Mouse (Mus musculus): ENCODE measurements around the gene Bcl7b.
"Not testable (repeated sequence)": the region's sequence is repeated elsewhere in the genome, so short reads cannot be mapped to it uniquely, and the experiment has no call there.

The Bcl7b gene

GRCm38 (mm10) chr5:135216871-135217270 lies 48.8 kb downstream of the Bcl7b start:
- in situ Hi-C loops (cut with MseI, MboI), result no loop called here

GRCm38 (mm10) chr5:135220941-135221340 lies 52.9 kb downstream of the Bcl7b start:
- in situ Hi-C loops (cut with MseI, MboI), result no loop called here

- in situ Hi-C loops (cut with MseI, MboI), result no loop called here
Measured at GRCm38 (mm10) chr5:135222066-135222465, 54.0 kb downstream of the Bcl7b start.

- in situ Hi-C loops (cut with MseI, MboI), result no loop called here
Measured at GRCm38 (mm10) chr5:135224169-135224568, 56.1 kb downstream of the Bcl7b start.

- in situ Hi-C loops (cut with MseI, MboI), result not testable (repeated sequence)
Measured at GRCm38 (mm10) chr5:135225879-135226278, 57.8 kb downstream of the Bcl7b start.

- in situ Hi-C loops (cut with MseI, MboI), result loop anchor here in 1 of 2 experiments (10.0 kb wide), 1 partner anchor 55 kb away; no protein-coding TSS in a partner anchor
Measured at GRCm38 (mm10) chr5:135230186-135230585, 62.1 kb downstream of the Bcl7b start.

Measured in mouse trophoblast stem cell (cell line).